In the genomic region with DNA sequence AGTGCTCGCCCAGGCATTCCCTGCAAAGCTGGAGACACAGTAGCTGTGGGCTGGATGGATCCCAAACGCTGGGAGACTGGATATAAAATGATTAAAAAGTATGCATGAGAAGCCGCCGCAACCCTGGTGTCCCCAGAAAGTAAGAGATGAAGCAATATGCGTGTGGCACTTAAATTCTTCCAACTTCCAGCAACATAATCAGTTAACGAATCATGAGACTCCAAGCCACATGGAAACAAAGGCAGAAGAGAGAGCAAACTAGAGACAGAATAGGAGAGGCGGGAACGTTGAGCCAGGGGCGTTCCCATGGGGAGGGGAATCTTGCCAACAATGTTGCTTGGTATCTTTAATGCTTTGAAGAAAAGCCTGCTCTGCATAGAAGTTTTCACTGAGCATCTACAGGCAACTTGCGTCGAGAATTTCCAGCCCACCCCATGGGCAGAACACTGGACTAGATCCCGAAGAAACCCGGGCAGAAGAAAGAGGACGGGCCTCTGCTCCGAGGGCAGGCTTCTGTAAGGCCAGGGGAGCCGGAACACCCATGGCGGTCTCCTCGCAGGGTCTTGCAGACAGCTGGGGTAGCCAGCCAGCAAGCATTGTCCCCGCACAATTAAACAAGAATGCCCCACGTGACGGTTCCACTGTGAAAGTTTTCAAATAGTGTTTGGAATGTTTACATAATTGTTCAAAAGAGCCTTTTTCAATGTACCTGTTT, we compare ENCODE assay signal across 8 mouse cellular contexts.
DNase-seq lines count a peak whose midpoint lies in the region; ATAC-seq and TF ChIP-seq lines count a peak whose summit lies in the region.

No protein-coding gene starts in this region.

- peak overlapping the region; percentile 65 for H3K4me3 ChIP-seq in ES-Bruce4 (ENCODE audit: low read depth, low read length)
- peak overlapping the region; percentile 39 for H3K4me3 ChIP-seq in forebrain, embryonic 13.5 days
- peak overlapping the region; percentile 28 for H3K4me3 ChIP-seq in midbrain, embryonic 15.5 days

- H3K9me3 ChIP-seq in ES-Bruce4 (replicated peaks; ENCODE audit: control insufficient read depth, insufficient read depth, low read length, poor library complexity, severe bottlenecking) = no peaks in the 10 kb centered on the region
- 0 out of 2 replicates have a peak, but pooled peaks cover 2% of the 10 kb centered on the region for H3K9me3 ChIP-seq in forebrain, embryonic 13.5 days (replicated peaks)
- no peaks in the 10 kb centered on the region for H3K9me3 ChIP-seq in midbrain, embryonic 15.5 days

- TF ChIP-seq CTCF in ES-Bruce4 (IDR thresholded peaks at IDR 0.05; ENCODE audit: low read depth, low read length) = no peak

- peaks cover 6% of the 10 kb centered on the region for H3K27me3 ChIP-seq in ES-Bruce4 (ENCODE audit: control insufficient read depth, insufficient read depth, low read length, poor library complexity, severe bottlenecking)
- peaks cover 69% of the 10 kb centered on the region for H3K27me3 ChIP-seq in forebrain, embryonic 13.5 days
- H3K27me3 ChIP-seq in midbrain, embryonic 15.5 days (replicated peaks) = no peaks in the 10 kb centered on the region

- ATAC-seq in frontal cortex, adult (ENCODE audit: low TSS enrichment) = 0 out of 2 replicates have a peak, but pooled peaks have one; percentile 34
- ATAC-seq in forebrain, embryonic 13.5 days = peak; percentile 78
- ATAC-seq in midbrain, embryonic 15.5 days (replicated peaks) = peak; percentile 69

- TF ChIP-seq EP300 in ES-Bruce4 (IDR thresholded peaks at IDR 0.05; ENCODE audit: insufficient read depth, low read depth, low read length) = no peak

- no peak for TF ChIP-seq POLR2A in ES-Bruce4 (IDR thresholded peaks at IDR 0.05; ENCODE audit: insufficient read depth, low read length)

- H3K4me1 ChIP-seq in ES-Bruce4 (ENCODE audit: control insufficient read depth, insufficient read depth, low read length) = no peaks in the 10 kb centered on the region
- peaks cover 28% of the 10 kb centered on the region for H3K4me1 ChIP-seq in forebrain, embryonic 13.5 days
- H3K4me1 ChIP-seq in midbrain, embryonic 15.5 days = peaks cover 25% of the 10 kb centered on the region

- H3K36me3 ChIP-seq in ES-Bruce4 (ENCODE audit: control insufficient read depth, insufficient read depth, low read length, poor library complexity, severe bottlenecking) = no peaks in the 10 kb centered on the region
- no peaks in the 10 kb centered on the region for H3K36me3 ChIP-seq in forebrain, embryonic 13.5 days (ENCODE audit: poor library complexity, severe bottlenecking)
- no peaks in the 10 kb centered on the region for H3K36me3 ChIP-seq in midbrain, embryonic 15.5 days (replicated peaks)

- peak overlapping the region; percentile 85 for H3K9ac ChIP-seq in ES-Bruce4 (ENCODE audit: low read depth, poor library complexity, severe bottlenecking)
- H3K9ac ChIP-seq in forebrain, embryonic 13.5 days = peak overlapping the region; percentile 59
- H3K9ac ChIP-seq in midbrain, embryonic 15.5 days = peak overlapping the region; percentile 33; the same call in 1 of the 2 replicates

- peak overlapping the region; percentile 77 for H3K4me2 ChIP-seq in forebrain, embryonic 13.5 days
- H3K4me2 ChIP-seq in midbrain, embryonic 15.5 days = peak overlapping the region; percentile 62

- DNase-seq in frontal cortex, postnatal 14 days (ENCODE audit: low spot score in 2 of 2) = no peak
- peak; percentile 64 for DNase-seq in layer of hippocampus, adult 9-11 months
- DNase-seq in gastrocnemius, adult 18-20 months (ENCODE audit: low spot score) = no peak
- no peak for DNase-seq in gastrocnemius, postnatal 14 days

- under 1% methylated on average over 21 of the region's 21 CpGs for WGBS in forebrain, embryonic 13.5 days
- WGBS in midbrain, embryonic 15.5 days = 2% methylated on average over 21 of the region's 21 CpGs

- intact Hi-C loops in gastrocnemius, postnatal 14 days (cut with DNase I; ENCODE audit: low total_unique reads) = no loop called here

- H3K27ac ChIP-seq in ES-Bruce4 (ENCODE audit: insufficient read depth, low read length) = no peak overlapping the region
- H3K27ac ChIP-seq in forebrain, embryonic 13.5 days = peak overlapping the region; percentile 93
- H3K27ac ChIP-seq in midbrain, embryonic 15.5 days = peak overlapping the region; percentile 74

Comparison
In these comparisons a context has a peak if more than half of its experiments do, and no peak if none do; other contexts are left out.
1. H3K9ac ChIP-seq: peak in every context shown above with its lines; median percentile 85 in ES-Bruce4; 59 in forebrain, embryonic 13.5 days; 33 in midbrain, embryonic 15.5 days.